Mouse (Mus musculus): ENCODE measurements at regions not wholly inside any gene's neighbourhood (a gene's known extent, or its start where the extent isn't known, plus 50 kb on each side); places are given as distances from the start of the nearest gene placed in this dataset.

GRCm38 (mm10) chr2:170266407-170267101 is 118.7 kb upstream of the Zfp217 start:
- no peaks in the 10 kb centered on the region; the same call in 1 of the 2 replicates for H3K4me1 ChIP-seq (ENCODE audit: control insufficient read depth, low read depth, low read length)
- no peak for ATAC-seq (ENCODE audit: low read depth)
- WGBS (ENCODE audit: insufficient replicate concordance): 23% methylated on average over 16 of the region's 16 CpGs
- no peak overlapping the region for H3K27ac ChIP-seq (ENCODE audit: low read length)
- no peak overlapping the region for H3K9ac ChIP-seq (ENCODE audit: low read depth, low read length)
- peak overlapping the region; percentile 46 for H3K4me2 ChIP-seq (ENCODE audit: low read depth, low read length)
- peak overlapping the region; percentile 29 for H3K4me3 ChIP-seq (ENCODE audit: low read depth, low read length)
- H3K36me3 ChIP-seq (ENCODE audit: control insufficient read depth, insufficient read depth): no peaks in the 10 kb centered on the region
- H3K9me3 ChIP-seq (replicated peaks; ENCODE audit: control insufficient read depth, low read length): no peaks in the 10 kb centered on the region
- no peaks in the 10 kb centered on the region for H3K27me3 ChIP-seq (ENCODE audit: control insufficient read depth, insufficient read depth, low read depth, low read length)

GRCm38 (mm10) chr2:170263594-170263993 is 115.7 kb upstream of the Zfp217 start:
- no peak for ATAC-seq (ENCODE audit: low read depth)
- Histone ChIP-seq H3K4me3 (ENCODE audit: low read depth, low read length) (no peak overlapping the region), H3K4me2 (ENCODE audit: low read depth, low read length) (no peak overlapping the region), H3K9ac (ENCODE audit: low read depth, low read length) (no peak overlapping the region), H3K4me1 (ENCODE audit: control insufficient read depth, low read depth, low read length) (no peaks in the 10 kb centered on the region; the same call in 1 of the 2 replicates), H3K27me3 (ENCODE audit: control insufficient read depth, insufficient read depth, low read depth, low read length) (no peaks in the 10 kb centered on the region), H3K36me3 (ENCODE audit: control insufficient read depth, insufficient read depth) (no peaks in the 10 kb centered on the region), H3K27ac (ENCODE audit: low read length) (no peak overlapping the region), H3K9me3 (replicated peaks; ENCODE audit: control insufficient read depth, low read length) (no peaks in the 10 kb centered on the region)
- 53% methylated on average over 4 of the region's 4 CpGs for WGBS (ENCODE audit: insufficient replicate concordance)

GRCm38 (mm10) chr2:170261191-170261590 is 113.3 kb upstream of the Zfp217 start:
- H3K4me1 ChIP-seq (ENCODE audit: control insufficient read depth, low read depth, low read length): no peaks in the 10 kb centered on the region
- H3K9me3 ChIP-seq (replicated peaks; ENCODE audit: control insufficient read depth, low read length): no peaks in the 10 kb centered on the region
- no peak overlapping the region for H3K4me3 ChIP-seq (ENCODE audit: low read depth, low read length)
- no peaks in the 10 kb centered on the region for H3K27me3 ChIP-seq (ENCODE audit: control insufficient read depth, insufficient read depth, low read depth, low read length)
- ATAC-seq (ENCODE audit: low read depth): no peak
- H3K9ac ChIP-seq (ENCODE audit: low read depth, low read length): no peak overlapping the region
- H3K4me2 ChIP-seq (ENCODE audit: low read depth, low read length): no peak overlapping the region
- no peaks in the 10 kb centered on the region for H3K36me3 ChIP-seq (ENCODE audit: control insufficient read depth, insufficient read depth)
- H3K27ac ChIP-seq (ENCODE audit: low read length): no peak overlapping the region
- WGBS (ENCODE audit: insufficient replicate concordance): 68% methylated on average over 2 of the region's 2 CpGs

- H3K9me3 ChIP-seq (replicated peaks; ENCODE audit: control insufficient read depth, low read length): no peaks in the 10 kb centered on the region
- H3K4me3 ChIP-seq (ENCODE audit: low read depth, low read length): no peak overlapping the region
- H3K36me3 ChIP-seq (ENCODE audit: control insufficient read depth, insufficient read depth): no peaks in the 10 kb centered on the region
- 62% methylated on average over 10 of the region's 10 CpGs for WGBS (ENCODE audit: insufficient replicate concordance)
- H3K27ac ChIP-seq (ENCODE audit: low read length): no peak overlapping the region
- H3K4me2 ChIP-seq (ENCODE audit: low read depth, low read length): no peak overlapping the region
- no peak overlapping the region for H3K9ac ChIP-seq (ENCODE audit: low read depth, low read length)
- ATAC-seq (ENCODE audit: low read depth): no peak
- no peaks in the 10 kb centered on the region for H3K27me3 ChIP-seq (ENCODE audit: control insufficient read depth, insufficient read depth, low read depth, low read length)
- H3K4me1 ChIP-seq (ENCODE audit: control insufficient read depth, low read depth, low read length): no peaks in the 10 kb centered on the region
Observed at GRCm38 (mm10) chr2:170259662-170260457, 112.0 kb upstream of the Zfp217 start.

- Histone ChIP-seq H3K27me3 (ENCODE audit: control insufficient read depth, insufficient read depth, low read depth, low read length) (no peaks in the 10 kb centered on the region), H3K4me3 (ENCODE audit: low read depth, low read length) (no peak overlapping the region), H3K4me2 (ENCODE audit: low read depth, low read length) (no peak overlapping the region), H3K27ac (ENCODE audit: low read length) (no peak overlapping the region), H3K36me3 (ENCODE audit: control insufficient read depth, insufficient read depth) (no peaks in the 10 kb centered on the region), H3K9me3 (replicated peaks; ENCODE audit: control insufficient read depth, low read length) (no peaks in the 10 kb centered on the region), H3K4me1 (ENCODE audit: control insufficient read depth, low read depth, low read length) (no peaks in the 10 kb centered on the region; the same call in 1 of the 2 replicates), H3K9ac (ENCODE audit: low read depth, low read length) (no peak overlapping the region)
- peak; percentile 24; the same call in 1 of the 2 replicates for ATAC-seq (ENCODE audit: low read depth)
- 45% methylated on average over 13 of the region's 13 CpGs for WGBS (ENCODE audit: insufficient replicate concordance)
Observed at GRCm38 (mm10) chr2:170258367-170258766, 110.5 kb upstream of the Zfp217 start.

GRCm38 (mm10) chr2:170257671-170258235 is 109.8 kb upstream of the Zfp217 start:
- no peak for ATAC-seq (ENCODE audit: low read depth)
- H3K9ac ChIP-seq (ENCODE audit: low read depth, low read length): no peak overlapping the region
- WGBS (ENCODE audit: insufficient replicate concordance): 76% methylated on average over 5 of the region's 5 CpGs

GRCm38 (mm10) chr2:170255997-170256396 is 108.1 kb upstream of the Zfp217 start:
- 76% methylated on average over 5 of the region's 5 CpGs for WGBS (ENCODE audit: insufficient replicate concordance)
- ATAC-seq (ENCODE audit: low read depth): no peak
- Histone ChIP-seq H3K27me3 (ENCODE audit: control insufficient read depth, insufficient read depth, low read depth, low read length) (no peaks in the 10 kb centered on the region), H3K9me3 (replicated peaks; ENCODE audit: control insufficient read depth, low read length) (no peaks in the 10 kb centered on the region), H3K4me1 (ENCODE audit: control insufficient read depth, low read depth, low read length) (peaks cover 5% of the 10 kb centered on the region), H3K27ac (ENCODE audit: low read length) (no peak overlapping the region), H3K4me2 (ENCODE audit: low read depth, low read length) (no peak overlapping the region), H3K4me3 (ENCODE audit: low read depth, low read length) (no peak overlapping the region), H3K9ac (ENCODE audit: low read depth, low read length) (no peak overlapping the region), H3K36me3 (ENCODE audit: control insufficient read depth, insufficient read depth) (no peaks in the 10 kb centered on the region)

More at GRCm38 (mm10) chr2:170257671-170258235, 109.8 kb upstream of the Zfp217 start:
- Histone ChIP-seq H3K27ac (ENCODE audit: low read length) (no peak overlapping the region), H3K36me3 (ENCODE audit: control insufficient read depth, insufficient read depth) (no peaks in the 10 kb centered on the region), H3K4me1 (ENCODE audit: control insufficient read depth, low read depth, low read length) (no peaks in the 10 kb centered on the region; the same call in none of the 2 replicates), H3K4me3 (ENCODE audit: low read depth, low read length) (no peak overlapping the region), H3K27me3 (ENCODE audit: control insufficient read depth, insufficient read depth, low read depth, low read length) (no peaks in the 10 kb centered on the region), H3K9me3 (replicated peaks; ENCODE audit: control insufficient read depth, low read length) (no peaks in the 10 kb centered on the region), H3K4me2 (ENCODE audit: low read depth, low read length) (no peak overlapping the region)

- ATAC-seq (ENCODE audit: low read depth): no peak
- no peak overlapping the region for H3K9ac ChIP-seq (ENCODE audit: low read depth, low read length)
- H3K36me3 ChIP-seq (ENCODE audit: control insufficient read depth, insufficient read depth): no peaks in the 10 kb centered on the region
- H3K4me2 ChIP-seq (ENCODE audit: low read depth, low read length): no peak overlapping the region
- H3K27me3 ChIP-seq (ENCODE audit: control insufficient read depth, insufficient read depth, low read depth, low read length): no peaks in the 10 kb centered on the region
- no peaks in the 10 kb centered on the region for H3K9me3 ChIP-seq (replicated peaks; ENCODE audit: control insufficient read depth, low read length)
- H3K4me1 ChIP-seq (ENCODE audit: control insufficient read depth, low read depth, low read length): peaks cover 5% of the 10 kb centered on the region
- no peak overlapping the region for H3K4me3 ChIP-seq (ENCODE audit: low read depth, low read length)
- 60% methylated on average over 2 of the region's 2 CpGs for WGBS (ENCODE audit: insufficient replicate concordance)
- H3K27ac ChIP-seq (ENCODE audit: low read length): no peak overlapping the region
Observed at GRCm38 (mm10) chr2:170255533-170255932, 107.6 kb upstream of the Zfp217 start.

All from liver, embryonic 16.5 days (tissue).